Mouse (Mus musculus): Measurements from ENCODE around the gene Tgfb1i1. TPM values are rescaled to one million over a fixed set of nuclear protein-coding genes. Genes with fewer than 3 reads are reported as not detected.

The Tgfb1i1 gene
- polyA plus RNA-seq, 1 experiment from 2014 or later: 78.8 TPM

GRCm38 (mm10) chr7:128256783-128257334 is 10.2 kb downstream of the Tgfb1i1 start:
- 28% methylated on average over 5 of the region's 5 CpGs for WGBS
- no peak overlapping the region for H3K9ac ChIP-seq (ENCODE audit: low read depth, low read length)
- ATAC-seq (replicated peaks; ENCODE audit: low FRiP score, low read depth): no peak
- no peak overlapping the region for H3K27ac ChIP-seq
- no peaks in the 10 kb centered on the region for H3K9me3 ChIP-seq (replicated peaks; ENCODE audit: low read length)
- no peak overlapping the region for H3K4me3 ChIP-seq (replicated peaks; ENCODE audit: low read depth, low read length)
- peaks cover 9% of the 10 kb centered on the region; the same call in 1 of the 2 replicates for H3K4me1 ChIP-seq (replicated peaks; ENCODE audit: insufficient read depth, low read length)
- no peak for TF ChIP-seq CTCF (IDR thresholded peaks at IDR 0.05; ENCODE audit: low read depth)
- no peak for DNase-seq (ENCODE audit: low spot score)
- no peaks in the 10 kb centered on the region for H3K27me3 ChIP-seq (ENCODE audit: insufficient read depth, low read length)
- H3K4me2 ChIP-seq (ENCODE audit: low read length): no peak overlapping the region
- H3K36me3 ChIP-seq (ENCODE audit: insufficient read depth, low read length): peaks cover 5% of the 10 kb centered on the region; the same call in 1 of the 2 replicates

- TF ChIP-seq CTCF (IDR thresholded peaks at IDR 0.05; ENCODE audit: low read depth): no peak
- Histone ChIP-seq H3K4me3 (replicated peaks; ENCODE audit: low read depth, low read length) (no peak within 1 kb of the TSS), H3K9me3 (replicated peaks; ENCODE audit: low read length) (no peaks in the 10 kb centered on the region), H3K36me3 (ENCODE audit: insufficient read depth, low read length) (no peaks in the 10 kb centered on the region), H3K4me1 (replicated peaks; ENCODE audit: insufficient read depth, low read length) (no peaks in the 10 kb centered on the region), H3K27me3 (ENCODE audit: insufficient read depth, low read length) (no peaks in the 10 kb centered on the region), H3K4me2 (ENCODE audit: low read length) (no peak within 1 kb of the TSS), H3K9ac (ENCODE audit: low read depth, low read length) (no peak within 1 kb of the TSS), H3K27ac (no peak within 1 kb of the TSS)
- no peak for DNase-seq (ENCODE audit: low spot score)
- WGBS: 71% methylated on average over 6 of the region's 6 CpGs
- ATAC-seq (replicated peaks; ENCODE audit: low FRiP score, low read depth): no peak
These were observed 18.8 kb downstream of the Tgfb1i1 start, which contains the start of gene Slc5a2 for GRCm38 (mm10) chr7:128265411-128265810. Slc5a2 (plus strand) TSS chr7:128265657.

DNA sequence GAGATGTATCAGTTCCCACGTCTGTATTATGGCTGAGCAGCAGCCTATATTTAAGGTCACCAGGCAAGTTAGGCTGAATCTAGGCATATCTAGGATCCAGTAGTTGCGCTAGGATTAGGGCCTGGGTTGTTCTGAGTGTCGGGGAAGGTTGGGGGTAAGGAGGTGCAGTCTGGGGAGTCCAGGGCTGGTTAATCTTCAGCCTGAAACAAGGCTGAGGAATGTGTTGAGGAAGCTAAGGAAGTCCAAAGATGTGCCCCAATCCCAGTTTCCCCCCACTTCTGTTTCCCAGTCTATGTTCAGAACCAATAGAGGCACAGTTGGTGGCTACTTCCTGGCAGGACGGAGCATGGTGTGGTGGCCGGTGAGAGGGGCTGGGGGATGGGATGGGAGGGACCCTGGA is 19.4 kb downstream of the Tgfb1i1 start:
- 78% methylated on average over 5 of the region's 5 CpGs for WGBS
- Histone ChIP-seq H3K36me3 (ENCODE audit: insufficient read depth, low read length) (0 out of 2 replicates have a peak, but pooled peaks cover under 1% of the 10 kb centered on the region), H3K27ac (no peak overlapping the region), H3K4me1 (replicated peaks; ENCODE audit: insufficient read depth, low read length) (no peaks in the 10 kb centered on the region), H3K27me3 (ENCODE audit: insufficient read depth, low read length) (no peaks in the 10 kb centered on the region), H3K9me3 (replicated peaks; ENCODE audit: low read length) (no peaks in the 10 kb centered on the region), H3K4me3 (replicated peaks; ENCODE audit: low read depth, low read length) (no peak overlapping the region), H3K9ac (ENCODE audit: low read depth, low read length) (no peak overlapping the region), H3K4me2 (ENCODE audit: low read length) (no peak overlapping the region)
- DNase-seq (ENCODE audit: low spot score) (no peak), ATAC-seq (replicated peaks; ENCODE audit: low FRiP score, low read depth) (no peak)
- TF ChIP-seq CTCF (IDR thresholded peaks at IDR 0.05; ENCODE audit: low read depth): no peak

GRCm38 (mm10) chr7:128267391-128267790 is 20.8 kb downstream of the Tgfb1i1 start:
- H3K9ac ChIP-seq (ENCODE audit: low read depth, low read length): no peak overlapping the region
- no peak for TF ChIP-seq CTCF (IDR thresholded peaks at IDR 0.05; ENCODE audit: low read depth)
- no peak for DNase-seq (ENCODE audit: low spot score)
- no peaks in the 10 kb centered on the region for H3K4me1 ChIP-seq (replicated peaks; ENCODE audit: insufficient read depth, low read length)
- 67% methylated on average over 13 of the region's 13 CpGs for WGBS
- H3K27me3 ChIP-seq (ENCODE audit: insufficient read depth, low read length): no peaks in the 10 kb centered on the region
- peaks cover 13% of the 10 kb centered on the region for H3K36me3 ChIP-seq (ENCODE audit: insufficient read depth, low read length)
- no peak overlapping the region for H3K27ac ChIP-seq
- no peak overlapping the region for H3K4me2 ChIP-seq (ENCODE audit: low read length)
- no peak for ATAC-seq (replicated peaks; ENCODE audit: low FRiP score, low read depth)
- H3K4me3 ChIP-seq (replicated peaks; ENCODE audit: low read depth, low read length): no peak overlapping the region
- H3K9me3 ChIP-seq (replicated peaks; ENCODE audit: low read length): no peaks in the 10 kb centered on the region

DNA sequence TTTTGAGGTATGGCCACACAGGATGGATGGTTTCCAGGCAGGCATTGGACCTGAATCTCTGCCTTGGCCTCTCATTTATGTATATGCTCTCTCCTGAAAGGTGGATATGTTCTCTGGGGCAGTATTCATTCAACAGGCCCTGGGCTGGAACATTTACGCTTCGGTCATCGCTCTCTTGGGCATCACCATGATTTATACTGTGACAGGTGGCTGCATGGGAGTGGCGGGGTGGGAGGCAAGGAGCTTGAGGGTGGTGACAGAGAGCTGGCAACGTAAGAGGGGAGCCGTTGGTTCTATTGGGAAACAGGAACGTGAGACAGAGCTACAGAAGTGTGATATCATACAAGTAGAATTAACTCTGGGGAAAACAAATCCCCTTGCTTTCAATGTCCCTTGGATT is 21.2 kb downstream of the Tgfb1i1 start:
- 39% methylated on average over 7 of the region's 7 CpGs for WGBS
- Histone ChIP-seq H3K4me2 (ENCODE audit: low read length) (no peak overlapping the region), H3K4me1 (replicated peaks; ENCODE audit: insufficient read depth, low read length) (no peaks in the 10 kb centered on the region)

DNA sequence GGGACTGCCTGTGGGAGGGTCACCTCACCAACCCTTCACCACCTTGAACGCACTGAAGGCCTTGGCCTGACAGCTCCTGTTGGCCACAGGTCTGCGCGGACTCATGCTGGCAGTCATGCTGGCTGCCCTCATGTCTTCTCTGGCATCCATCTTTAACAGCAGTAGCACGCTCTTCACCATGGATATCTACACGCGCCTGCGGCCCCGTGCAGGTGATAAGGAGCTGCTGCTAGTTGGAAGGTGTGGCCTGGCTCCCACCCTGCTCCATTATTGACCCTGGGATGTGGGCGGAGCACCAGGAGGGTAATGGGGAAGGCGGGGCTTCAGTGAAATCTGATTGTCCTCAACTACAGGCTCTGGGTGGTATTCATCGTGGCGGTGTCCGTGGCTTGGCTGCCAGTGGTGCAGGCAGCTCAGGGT is 23.8 kb downstream of the Tgfb1i1 start:
- Histone ChIP-seq H3K9me3 (replicated peaks; ENCODE audit: low read length) (no peaks in the 10 kb centered on the region), H3K36me3 (ENCODE audit: insufficient read depth, low read length) (peaks cover 36% of the 10 kb centered on the region), H3K9ac (ENCODE audit: low read depth, low read length) (no peak overlapping the region), H3K27ac (no peak overlapping the region), H3K4me1 (replicated peaks; ENCODE audit: insufficient read depth, low read length) (no peaks in the 10 kb centered on the region), H3K4me3 (replicated peaks; ENCODE audit: low read depth, low read length) (no peak overlapping the region), H3K27me3 (ENCODE audit: insufficient read depth, low read length) (no peaks in the 10 kb centered on the region), H3K4me2 (ENCODE audit: low read length) (no peak overlapping the region)
- no peak for DNase-seq (ENCODE audit: low spot score)
- ATAC-seq (replicated peaks; ENCODE audit: low FRiP score, low read depth): no peak
- WGBS: 54% methylated on average over 13 of the region's 13 CpGs
- TF ChIP-seq CTCF (IDR thresholded peaks at IDR 0.05; ENCODE audit: low read depth): no peak

More for the DNA sequence above, 21.2 kb downstream of the Tgfb1i1 start:
- H3K9me3 ChIP-seq (replicated peaks; ENCODE audit: low read length): no peaks in the 10 kb centered on the region
- no peak overlapping the region for H3K4me3 ChIP-seq (replicated peaks; ENCODE audit: low read depth, low read length)
- ATAC-seq (replicated peaks; ENCODE audit: low FRiP score, low read depth): no peak
- DNase-seq (ENCODE audit: low spot score): no peak
- no peaks in the 10 kb centered on the region for H3K27me3 ChIP-seq (ENCODE audit: insufficient read depth, low read length)
- peaks cover 15% of the 10 kb centered on the region for H3K36me3 ChIP-seq (ENCODE audit: insufficient read depth, low read length)
- no peak overlapping the region for H3K9ac ChIP-seq (ENCODE audit: low read depth, low read length)
- no peak for TF ChIP-seq CTCF (IDR thresholded peaks at IDR 0.05; ENCODE audit: low read depth)
- H3K27ac ChIP-seq: no peak overlapping the region

DNA sequence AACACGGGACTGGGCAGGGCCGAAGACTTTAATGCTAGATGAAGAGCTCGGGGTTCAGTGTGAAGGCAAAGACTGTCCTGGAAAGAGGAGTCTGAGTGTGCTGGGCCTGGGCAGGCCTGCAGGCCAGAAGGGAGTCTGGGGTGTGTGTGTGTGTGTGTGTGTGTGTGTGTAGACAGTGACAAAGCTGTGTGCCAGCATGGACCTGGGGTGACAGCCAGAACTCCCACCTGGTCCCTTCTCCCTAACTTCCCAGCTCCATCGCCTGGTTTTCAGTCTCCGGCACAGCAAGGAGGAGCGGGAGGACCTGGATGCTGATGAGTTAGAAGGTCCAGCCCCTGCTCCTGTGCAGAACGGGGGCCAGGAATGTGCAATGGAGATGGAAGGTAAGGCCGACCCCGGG is 24.9 kb downstream of the Tgfb1i1 start:
- TF ChIP-seq CTCF (IDR thresholded peaks at IDR 0.05; ENCODE audit: low read depth): no peak
- Histone ChIP-seq H3K4me3 (replicated peaks; ENCODE audit: low read depth, low read length) (no peak overlapping the region), H3K9me3 (replicated peaks; ENCODE audit: low read length) (no peaks in the 10 kb centered on the region), H3K4me1 (replicated peaks; ENCODE audit: insufficient read depth, low read length) (no peaks in the 10 kb centered on the region), H3K9ac (ENCODE audit: low read depth, low read length) (no peak overlapping the region), H3K27me3 (ENCODE audit: insufficient read depth, low read length) (no peaks in the 10 kb centered on the region), H3K4me2 (ENCODE audit: low read length) (no peak overlapping the region), H3K36me3 (ENCODE audit: insufficient read depth, low read length) (peaks cover 47% of the 10 kb centered on the region), H3K27ac (no peak overlapping the region)
- DNase-seq (ENCODE audit: low spot score): no peak
- WGBS: 94% methylated on average over 9 of the region's 9 CpGs
- no peak for ATAC-seq (replicated peaks; ENCODE audit: low FRiP score, low read depth)
